Mouse (Mus musculus): ENCODE results near the gene Tmem263.

GRCm38 (mm10) chr10:85101841-85102240 is 586 bp upstream of the Tmem263 start:
- TF ChIP-seq CTCF (IDR thresholded peaks at IDR 0.05; ENCODE audit: control insufficient read depth, insufficient read depth, insufficient read length) = no peak
- TF ChIP-seq MAX (IDR thresholded peaks at IDR 0.05) = no peak
- no peak for TF ChIP-seq USF1 (IDR thresholded peaks at IDR 0.05; ENCODE audit: low read depth)
- TF ChIP-seq CEBPB (IDR thresholded peaks at IDR 0.05; ENCODE audit: low read depth) = no peak
- no peak for TF ChIP-seq MYOD1 (IDR thresholded peaks at IDR 0.05; ENCODE audit: control insufficient read depth, insufficient read length, low read depth)

Measured in C2C12 (cell line).